ENCODE assay signal across 8 mouse cellular contexts in genomic region chr4:155846871-155847578, GRCm38 (mm10). TPM values are rescaled to one million over a fixed set of nuclear protein-coding genes. Genes with fewer than 3 reads are reported as not detected.
A peak's percentile ranks its signal among the peaks of the same experiment; 100 is the strongest.
DNase-seq lines count a peak whose midpoint lies in the region; ATAC-seq lines count a peak whose summit lies in the region.

TSS of gene Dvl1 (plus strand) at chr4:155847402.

- H3K9me3 ChIP-seq in forebrain, embryonic 10.5 days = no peaks in the 10 kb centered on the region
- no peaks in the 10 kb centered on the region for H3K9me3 ChIP-seq in heart, embryonic 14.5 days (ENCODE audit: control insufficient read depth, low read length)
- no peaks in the 10 kb centered on the region for H3K9me3 ChIP-seq in liver, embryonic 12.5 days (replicated peaks)

- 2% methylated on average over 65 of the region's 65 CpGs for WGBS in forebrain, embryonic 10.5 days
- 2% methylated on average over 57 of the region's 65 CpGs for WGBS in heart, embryonic 14.5 days
- WGBS in liver, embryonic 12.5 days (ENCODE audit: insufficient replicate concordance) = 4% methylated on average over 43 of the region's 65 CpGs

- peak within 1 kb of the TSS; percentile 90 for H3K27ac ChIP-seq in forebrain, embryonic 10.5 days
- peak within 1 kb of the TSS; percentile 6 to 76; a peak in 3 of 4 replicates for H3K27ac ChIP-seq in heart, embryonic 14.5 days (replicated peaks in 1 of 2; ENCODE audit: control insufficient read depth in 1 of 2, insufficient read depth in 1 of 2, low read depth in 2 of 2, low read length in 2 of 2)
- peak within 1 kb of the TSS; percentile 81 for H3K27ac ChIP-seq in liver, embryonic 12.5 days

- peak within 1 kb of the TSS; percentile 88 for H3K4me3 ChIP-seq in forebrain, embryonic 10.5 days
- peak within 1 kb of the TSS; percentile 82 to 95 for H3K4me3 ChIP-seq in heart, embryonic 14.5 days (ENCODE audit: control insufficient read depth in 1 of 2, insufficient read depth in 1 of 2, low read depth in 1 of 2, low read length in 2 of 2)
- H3K4me3 ChIP-seq in liver, embryonic 12.5 days = peak within 1 kb of the TSS; percentile 90

- DNase-seq in c-Kit-negative CD71-positive TER-119-positive erythroid progenitor cells, embryonic 14.5 days (ENCODE audit: low read depth, low spot score) = peak; percentile 84
- DNase-seq in forebrain, embryonic 10.5 days (ENCODE audit: extremely low spot score, low spot score) = peak; percentile 90
- peak; percentile 96 for DNase-seq in kidney, postnatal 14 days
- DNase-seq in naive thymus-derived CD4-positive, alpha-beta T cell, adult 2 months (ENCODE audit: low read depth) = peak; percentile 96
- peak; percentile 95 for DNase-seq in splenic B cell, adult 2 months (ENCODE audit: low read depth, low spot score)

- peak within 1 kb of the TSS; percentile 93 for H3K9ac ChIP-seq in heart, embryonic 14.5 days (ENCODE audit: low read length)
- H3K9ac ChIP-seq in liver, embryonic 12.5 days = peak within 1 kb of the TSS; percentile 91

- H3K4me1 ChIP-seq in forebrain, embryonic 10.5 days = peaks cover 40% of the 10 kb centered on the region
- peaks cover 12 to 19% of the 10 kb centered on the region in 2 experiments for H3K4me1 ChIP-seq in heart, embryonic 14.5 days (ENCODE audit: control insufficient read depth in 2 of 2, insufficient read depth in 2 of 2, low read length in 2 of 2)
- H3K4me1 ChIP-seq in liver, embryonic 12.5 days = peaks cover 42% of the 10 kb centered on the region

- H3K36me3 ChIP-seq in forebrain, embryonic 10.5 days (replicated peaks) = peaks cover 33% of the 10 kb centered on the region
- H3K36me3 ChIP-seq in heart, embryonic 14.5 days (ENCODE audit: control insufficient read depth, insufficient read depth, low read length) = peaks cover 18% of the 10 kb centered on the region
- H3K36me3 ChIP-seq in liver, embryonic 12.5 days = no peaks in the 10 kb centered on the region
- no peaks in the 10 kb centered on the region for H3K36me3 ChIP-seq in splenic B cell, adult 2 months (ENCODE audit: control insufficient read depth, insufficient read depth, low read length, poor library complexity, severe bottlenecking)

- ATAC-seq in CD4-positive, CD25-positive, alpha-beta regulatory T cell, adult 4 months = peak; percentile 86
- peak; percentile 91 for ATAC-seq in heart, embryonic 14.5 days (ENCODE audit: insufficient number of reproducible peaks, insufficient read depth, low FRiP score, low read depth)
- peak; percentile 93 for ATAC-seq in liver, embryonic 12.5 days

- peak within 1 kb of the TSS; percentile 96 for H3K4me2 ChIP-seq in heart, embryonic 14.5 days (ENCODE audit: low read length)
- H3K4me2 ChIP-seq in liver, embryonic 12.5 days = peak within 1 kb of the TSS; percentile 99

- peaks cover 9% of the 10 kb centered on the region for H3K27me3 ChIP-seq in forebrain, embryonic 10.5 days (ENCODE audit: poor library complexity, severe bottlenecking)
- no peaks in the 10 kb centered on the region for H3K27me3 ChIP-seq in heart, embryonic 14.5 days (ENCODE audit: control insufficient read depth, insufficient read depth, low read length)
- H3K27me3 ChIP-seq in liver, embryonic 12.5 days (replicated peaks) = peaks cover 23% of the 10 kb centered on the region
- no peaks in the 10 kb centered on the region for H3K27me3 ChIP-seq in splenic B cell, adult 2 months (ENCODE audit: control insufficient read depth, insufficient read depth, low read length, poor library complexity, severe bottlenecking)

RNA-seq across cellular contexts. Expression of gene Dvl1, which starts in this region (rescaled TPM):
- polyA plus RNA-seq in CD4-positive, CD25-positive, alpha-beta regulatory T cell, adult 4 months (2017; shearing (Covaris generic)) = 1 to 10 TPM; 2.2 to 4.7 TPM
- 4.6 and 5.3 TPM in 2 replicates for polyA plus RNA-seq in forebrain, embryonic 10.5 days (2016; fragmentation: Nextera tagmentation; extraction: Ambion mirVana)
- 9.1 and 10.9 TPM in 2 replicates for polyA plus RNA-seq in heart, embryonic 14.5 days (2014; fragmentation: Nextera tagmentation; extraction: Ambion mirVana)
- polyA plus RNA-seq in liver, embryonic 12.5 days (2016; fragmentation: Nextera tagmentation; extraction: Ambion mirVana) = 10.7 and 12.1 TPM in 2 replicates

Comparison
In these comparisons a context has a peak if more than half of its experiments do, and no peak if none do; other contexts are left out.
1. Peak in every context shown above with its lines: DNase-seq, ATAC-seq, H3K4me3 ChIP-seq and H3K27ac ChIP-seq.